Mouse (Mus musculus) limb, embryonic 12.5 days (tissue): ENCODE measurements around the gene Mrps30. TPM values are rescaled to one million over a fixed set of nuclear protein-coding genes. Genes with fewer than 3 reads are reported as not detected.
A peak's percentile ranks its signal among the peaks of the same experiment; 100 is the strongest.
"Not testable (repeated sequence)": the region's sequence is repeated elsewhere in the genome, so short reads cannot be mapped to it uniquely, and the experiment has no call there.

Source experiments
- ATAC-seq: fragments of 200-750 bp; cut with Nextera tagmentation; 2 replicates; pipeline ENCODE4 v1.8.0; 2017; ENCODE audit warnings: low read depth, moderate TSS enrichment; ENCODE audit not compliant: insufficient number of reproducible peaks, insufficient read depth, low FRiP score, low TSS enrichment
- H3K27ac ChIP-seq: fragments of 300-500 bp; sonication (generic); 2 replicates; pipeline ENCODE4 v1.5.1; 2016; ENCODE audit warnings: mild to moderate bottlenecking, moderate library complexity
- H3K27me3 ChIP-seq: fragments of 300-500 bp; sonication (generic); 2 replicates; pipeline ENCODE4 v1.6.1; 2016; ENCODE audit warnings: mild to moderate bottlenecking, moderate library complexity
- H3K36me3 ChIP-seq: fragments of 300-500 bp; sonication (generic); 2 replicates; pipeline ENCODE4 v1.6.1; 2016; ENCODE audit warnings: mild to moderate bottlenecking, moderate library complexity
- H3K4me1 ChIP-seq: fragments of 300-500 bp; sonication (generic); replicated peaks from 2 replicates; pipeline ENCODE4 v1.6.1; 2016
- H3K4me2 ChIP-seq: fragments of 300-500 bp; sonication (generic); 2 replicates; pipeline ENCODE4 v1.6.1; 2016; ENCODE audit warnings: mild to moderate bottlenecking, moderate library complexity
- H3K4me3 ChIP-seq: fragments of 300-500 bp; sonication (generic); replicated peaks from 2 replicates; pipeline ENCODE4 v1.5.1; 2016; ENCODE audit warnings: mild to moderate bottlenecking
- H3K9ac ChIP-seq: fragments of 300-500 bp; sonication (generic); replicated peaks from 2 replicates; pipeline ENCODE4 v1.6.1; 2016; ENCODE audit warnings: mild to moderate bottlenecking, moderate library complexity
- H3K9me3 ChIP-seq: fragments of 300-500 bp; sonication (generic); 2 replicates; pipeline ENCODE4 v1.6.1; 2016; ENCODE audit warnings: mild to moderate bottlenecking, moderate library complexity
- WGBS: fragments of 180-500 bp; shearing (Covaris S2); methylation state at CpG from one replicate; pipeline ENCODE4 v1.1.7; 2016; 5-methylcytosine and 5-hydroxymethylcytosine counted together
- polyA plus RNA-seq: library from polyadenylated mRNA; unstranded; fragments of >200 nt; fragmentation: Nextera tagmentation; extraction: Ambion mirVana; gene quantifications from 2 replicates; pipeline ENCODE4 v1.2.1, GENCODE M21; 2016

The Mrps30 gene
- 39.4 and 40.1 TPM in 2 replicates for polyA plus RNA-seq

GRCm38 (mm10) chr13:118386511-118387447, at the start of gene Mrps30, which contains the start of gene B430218F22Rik:
Gene Mrps30, minus strand, starts transcription at chr13:118387252.
Gene B430218F22Rik, plus strand, starts transcription at chr13:118386630.
- peak within 1 kb of the TSS; percentile 91 for H3K27ac ChIP-seq
- H3K9me3 ChIP-seq = no peaks in the 10 kb centered on the region
- H3K27me3 ChIP-seq = no peaks in the 10 kb centered on the region
- WGBS = under 1% methylated on average over 93 of the region's 93 CpGs
- H3K4me3 ChIP-seq = peak within 1 kb of the TSS; percentile 91
- ATAC-seq = peak; percentile 95
- H3K4me1 ChIP-seq = peaks cover 9% of the 10 kb centered on the region
- H3K36me3 ChIP-seq = peaks cover 33% of the 10 kb centered on the region
- H3K4me2 ChIP-seq = peak within 1 kb of the TSS; percentile 72
- H3K9ac ChIP-seq = peak within 1 kb of the TSS; percentile 86

- H3K27me3 ChIP-seq = no peaks in the 10 kb centered on the region
- 69% methylated on average over 1 of the region's 1 CpGs for WGBS
- no peak for ATAC-seq
- H3K36me3 ChIP-seq = no peaks in the 10 kb centered on the region
- H3K4me2 ChIP-seq = no peak overlapping the region
- H3K9me3 ChIP-seq = no peaks in the 10 kb centered on the region
- H3K9ac ChIP-seq = no peak overlapping the region
- H3K27ac ChIP-seq = no peak overlapping the region
- H3K4me1 ChIP-seq = no peaks in the 10 kb centered on the region
- no peak overlapping the region for H3K4me3 ChIP-seq
Observed at GRCm38 (mm10) chr13:118420847-118421246, 33.8 kb upstream of the Mrps30 start.

GRCm38 (mm10) chr13:118420408-118420807, 33.4 kb upstream of the Mrps30 start:
- no peaks in the 10 kb centered on the region for H3K27me3 ChIP-seq
- no peak overlapping the region for H3K9ac ChIP-seq
- H3K27ac ChIP-seq = no peak overlapping the region
- H3K4me2 ChIP-seq = no peak overlapping the region
- H3K9me3 ChIP-seq = no peaks in the 10 kb centered on the region
- no peaks in the 10 kb centered on the region for H3K36me3 ChIP-seq
- ATAC-seq = no peak
- H3K4me3 ChIP-seq = no peak overlapping the region
- WGBS = 73% methylated on average over 1 of the region's 1 CpGs
- no peaks in the 10 kb centered on the region for H3K4me1 ChIP-seq

- H3K9ac ChIP-seq = no peak overlapping the region
- no peaks in the 10 kb centered on the region for H3K9me3 ChIP-seq
- no peak overlapping the region for H3K4me2 ChIP-seq
- 61% methylated on average over 4 of the region's 4 CpGs for WGBS
- no peak overlapping the region for H3K27ac ChIP-seq
- H3K36me3 ChIP-seq = no peaks in the 10 kb centered on the region
- no peaks in the 10 kb centered on the region for H3K4me1 ChIP-seq
- ATAC-seq = no peak
- no peaks in the 10 kb centered on the region for H3K27me3 ChIP-seq
- no peak overlapping the region for H3K4me3 ChIP-seq
Observed at GRCm38 (mm10) chr13:118418163-118418562, 31.1 kb upstream of the Mrps30 start.

- ATAC-seq = no peak
- H3K27me3 ChIP-seq = no peaks in the 10 kb centered on the region
- WGBS = 75% methylated on average over 6 of the region's 6 CpGs
Observed at GRCm38 (mm10) chr13:118411297-118411992, 24.4 kb upstream of the Mrps30 start.

GRCm38 (mm10) chr13:118403544-118403943, 16.5 kb upstream of the Mrps30 start:
- H3K36me3 ChIP-seq = no peaks in the 10 kb centered on the region
- no peak overlapping the region for H3K27ac ChIP-seq
- H3K27me3 ChIP-seq = no peaks in the 10 kb centered on the region
- no peak overlapping the region for H3K4me2 ChIP-seq
- H3K4me1 ChIP-seq = no peaks in the 10 kb centered on the region
- no peak overlapping the region for H3K4me3 ChIP-seq
- H3K9me3 ChIP-seq = no peaks in the 10 kb centered on the region
- ATAC-seq = no peak; the same call in 1 of the 2 replicates
- H3K9ac ChIP-seq = no peak overlapping the region

More at GRCm38 (mm10) chr13:118411297-118411992, 24.4 kb upstream of the Mrps30 start:
- no peak overlapping the region for H3K9ac ChIP-seq
- no peaks in the 10 kb centered on the region for H3K9me3 ChIP-seq
- H3K27ac ChIP-seq = no peak overlapping the region
- no peak overlapping the region for H3K4me3 ChIP-seq
- no peaks in the 10 kb centered on the region for H3K36me3 ChIP-seq
- H3K4me2 ChIP-seq = no peak overlapping the region
- H3K4me1 ChIP-seq = no peaks in the 10 kb centered on the region

- no peak overlapping the region for H3K27ac ChIP-seq
- no peak for ATAC-seq
- 24% methylated on average over 6 of the region's 6 CpGs for WGBS
Observed at GRCm38 (mm10) chr13:118400340-118400739, 13.3 kb upstream of the Mrps30 start.

GRCm38 (mm10) chr13:118395803-118396202, 8.8 kb upstream of the Mrps30 start:
- H3K4me2 ChIP-seq = no peak overlapping the region

More at GRCm38 (mm10) chr13:118400340-118400739, 13.3 kb upstream of the Mrps30 start:
- H3K4me3 ChIP-seq = no peak overlapping the region
- H3K9ac ChIP-seq = no peak overlapping the region
- no peaks in the 10 kb centered on the region for H3K9me3 ChIP-seq
- no peak overlapping the region for H3K4me2 ChIP-seq
- H3K27me3 ChIP-seq = no peaks in the 10 kb centered on the region
- H3K4me1 ChIP-seq = no peaks in the 10 kb centered on the region
- no peaks in the 10 kb centered on the region for H3K36me3 ChIP-seq

GRCm38 (mm10) chr13:118387448-118387801, 373 bp upstream of the Mrps30 start:
- 10% methylated on average over 10 of the region's 10 CpGs for WGBS
- H3K36me3 ChIP-seq = peaks cover 26% of the 10 kb centered on the region
- H3K4me1 ChIP-seq, H3K9me3 ChIP-seq, H3K27me3 ChIP-seq, H3K27ac ChIP-seq, H3K9ac ChIP-seq: not testable (repeated sequence)
- peak; percentile 60; the same call in 1 of the 2 replicates for ATAC-seq
- H3K4me2 ChIP-seq = peak overlapping the region; percentile 45
- peak overlapping the region; percentile 91 for H3K4me3 ChIP-seq

More at GRCm38 (mm10) chr13:118395803-118396202, 8.8 kb upstream of the Mrps30 start:
- Histone ChIP-seq H3K9ac (no peak overlapping the region), H3K4me3 (no peak overlapping the region), H3K36me3 (no peaks in the 10 kb centered on the region), H3K4me1 (no peaks in the 10 kb centered on the region), H3K27me3 (no peaks in the 10 kb centered on the region), H3K27ac (no peak overlapping the region), H3K9me3 (no peaks in the 10 kb centered on the region)
- WGBS = 75% methylated on average over 3 of the region's 3 CpGs
- no peak for ATAC-seq

- H3K9ac ChIP-seq = no peak overlapping the region
- 63% methylated on average over 10 of the region's 10 CpGs for WGBS
- ATAC-seq = no peak
- H3K4me1 ChIP-seq = peaks cover under 1% of the 10 kb centered on the region; the same call in 1 of the 2 replicates
- no peak overlapping the region for H3K27ac ChIP-seq
- no peak overlapping the region for H3K4me3 ChIP-seq
- H3K4me2 ChIP-seq = no peak overlapping the region
- H3K9me3 ChIP-seq = no peaks in the 10 kb centered on the region
- H3K27me3 ChIP-seq = no peaks in the 10 kb centered on the region
- H3K36me3 ChIP-seq = peaks cover 68% of the 10 kb centered on the region
Observed at GRCm38 (mm10) chr13:118380381-118380780, 6.7 kb downstream of the Mrps30 start.

GRCm38 (mm10) chr13:118379155-118379554, 7.9 kb downstream of the Mrps30 start:
- H3K4me1 ChIP-seq = no peaks in the 10 kb centered on the region
- no peaks in the 10 kb centered on the region for H3K9me3 ChIP-seq
- 81% methylated on average over 1 of the region's 1 CpGs for WGBS
- H3K4me2 ChIP-seq = no peak overlapping the region
- H3K27me3 ChIP-seq = no peaks in the 10 kb centered on the region
- no peak overlapping the region for H3K27ac ChIP-seq
- no peak overlapping the region for H3K4me3 ChIP-seq
- no peak overlapping the region for H3K9ac ChIP-seq
- H3K36me3 ChIP-seq = peaks cover 59% of the 10 kb centered on the region
- no peak for ATAC-seq
